ENCODE assay signal across 8 mouse cellular contexts in genomic region chr7:44985595-44986191, GRCm38 (mm10). TPM values are rescaled to one million over a fixed set of nuclear protein-coding genes. Genes with fewer than 3 reads are reported as not detected.
A peak's percentile ranks its signal among the peaks of the same experiment; 100 is the strongest.
DNase-seq lines count a peak whose midpoint lies in the region; ATAC-seq and TF ChIP-seq lines count a peak whose summit lies in the region.

No protein-coding gene starts in this region.

- peak; percentile 11 for ATAC-seq in intestine, embryonic 14.5 days (replicated peaks; ENCODE audit: low FRiP score, low TSS enrichment, low read depth)
- ATAC-seq in limb, embryonic 11.5 days (ENCODE audit: insufficient number of reproducible peaks, low FRiP score, low TSS enrichment, low read depth) = 0 out of 2 replicates have a peak, but pooled peaks have one; percentile 6
- peak; percentile 4 for ATAC-seq in midbrain, embryonic 13.5 days

- peak overlapping the region; percentile 68 for H3K4me2 ChIP-seq in intestine, embryonic 14.5 days (ENCODE audit: low read length)
- H3K4me2 ChIP-seq in limb, embryonic 11.5 days (ENCODE audit: low read depth, severe bottlenecking) = peak overlapping the region; percentile 63
- H3K4me2 ChIP-seq in midbrain, embryonic 13.5 days (replicated peaks) = peak overlapping the region; percentile 65

- peak; percentile 58 for TF ChIP-seq CTCF in layer of hippocampus, adult 2 months (conservative IDR thresholded peaks at IDR 0.05)

- peak overlapping the region; percentile 62 for H3K4me3 ChIP-seq in layer of hippocampus, adult 2 months
- H3K4me3 ChIP-seq in intestine, embryonic 14.5 days (ENCODE audit: low read depth, low read length) = peak overlapping the region; percentile 99
- H3K4me3 ChIP-seq in limb, embryonic 11.5 days (ENCODE audit: low read depth, low read length) = peak overlapping the region; percentile 70
- peak overlapping the region; percentile 94 for H3K4me3 ChIP-seq in midbrain, embryonic 13.5 days (replicated peaks)

- H3K27me3 ChIP-seq in intestine, embryonic 14.5 days (replicated peaks; ENCODE audit: control insufficient read depth, insufficient read depth, low read length) = no peaks in the 10 kb centered on the region
- no peaks in the 10 kb centered on the region for H3K27me3 ChIP-seq in limb, embryonic 11.5 days (ENCODE audit: control insufficient read depth, insufficient read depth, low read length)
- H3K27me3 ChIP-seq in midbrain, embryonic 13.5 days = no peaks in the 10 kb centered on the region

- intact Hi-C loops in gastrocnemius, postnatal 14 days (cut with DNase I; ENCODE audit: low total_unique reads) = no loop called here

- H3K27ac ChIP-seq in layer of hippocampus, adult 2 months = peak overlapping the region; percentile 97
- peak overlapping the region; percentile 93 for H3K27ac ChIP-seq in intestine, embryonic 14.5 days (ENCODE audit: low read depth)
- peak overlapping the region; percentile 72 for H3K27ac ChIP-seq in limb, embryonic 11.5 days (replicated peaks; ENCODE audit: low read depth, low read length)
- H3K27ac ChIP-seq in midbrain, embryonic 13.5 days = peak overlapping the region; percentile 95

- H3K9ac ChIP-seq in intestine, embryonic 14.5 days (ENCODE audit: low read length) = peak overlapping the region; percentile 99
- peak overlapping the region; percentile 99 for H3K9ac ChIP-seq in limb, embryonic 11.5 days (ENCODE audit: low read length)
- peak overlapping the region; percentile 98 for H3K9ac ChIP-seq in midbrain, embryonic 13.5 days (replicated peaks)

- WGBS in intestine, embryonic 14.5 days = under 1% methylated on average over 44 of the region's 45 CpGs
- WGBS in limb, embryonic 11.5 days = 0% methylated on average over 40 of the region's 45 CpGs
- WGBS in midbrain, embryonic 13.5 days = under 1% methylated on average over 44 of the region's 45 CpGs

- DNase-seq in layer of hippocampus, adult 2 months (ENCODE audit: low spot score in 2 of 2) = peak in 1 of 2 experiments; percentile 63
- no peak for DNase-seq in layer of hippocampus, adult 9-10 months (ENCODE audit: low spot score)
- peak; percentile 56 to 74 for DNase-seq in cerebellum, postnatal 25 days
- peak; percentile 85 for DNase-seq in gastrocnemius, postnatal 14 days
- peak; percentile 86 for DNase-seq in intestine, embryonic 14.5 days (ENCODE audit: low spot score)
- peak; percentile 85 for DNase-seq in limb, embryonic 11.5 days (ENCODE audit: low spot score)
- DNase-seq in spleen, postnatal 10 days (ENCODE audit: low spot score in 2 of 2) = peak; percentile 46 to 71

- H3K36me3 ChIP-seq in intestine, embryonic 14.5 days (ENCODE audit: control insufficient read depth, insufficient read depth, low read length) = peaks cover 32% of the 10 kb centered on the region
- peaks cover 14% of the 10 kb centered on the region for H3K36me3 ChIP-seq in limb, embryonic 11.5 days (ENCODE audit: control insufficient read depth, insufficient read depth, low read length)
- peaks cover 26% of the 10 kb centered on the region for H3K36me3 ChIP-seq in midbrain, embryonic 13.5 days

- H3K4me1 ChIP-seq in intestine, embryonic 14.5 days (replicated peaks; ENCODE audit: control insufficient read depth, insufficient read depth, low read length) = peaks cover 22% of the 10 kb centered on the region
- H3K4me1 ChIP-seq in limb, embryonic 11.5 days (ENCODE audit: control insufficient read depth, insufficient read depth, low read length) = peaks cover 9% of the 10 kb centered on the region
- H3K4me1 ChIP-seq in midbrain, embryonic 13.5 days (replicated peaks) = peaks cover 50% of the 10 kb centered on the region

- no peaks in the 10 kb centered on the region for H3K9me3 ChIP-seq in intestine, embryonic 14.5 days (ENCODE audit: control insufficient read depth, low read length)
- H3K9me3 ChIP-seq in limb, embryonic 11.5 days (ENCODE audit: control insufficient read depth, low read length) = no peaks in the 10 kb centered on the region
- no peaks in the 10 kb centered on the region for H3K9me3 ChIP-seq in midbrain, embryonic 13.5 days

RNA-seq across cellular contexts. Expression of gene Prmt1, which starts 0.7 kb away (rescaled TPM):
- total RNA-seq in layer of hippocampus, adult 2 months (2021) = 100 to 1,000 TPM; 165 to 171 TPM
- total RNA-seq in gastrocnemius, postnatal 14 days (2021) = 100 to 1,000 TPM; 144 to 227 TPM
- 208 and 211 TPM in 2 replicates for polyA plus RNA-seq in intestine, embryonic 14.5 days (2014; fragmentation: Nextera tagmentation; extraction: Ambion mirVana)
- polyA plus RNA-seq in limb, embryonic 11.5 days (2014; fragmentation: Nextera tagmentation; extraction: Ambion mirVana) = 332 and 334 TPM in 2 replicates
- polyA plus RNA-seq in midbrain, embryonic 13.5 days (2015; fragmentation: Nextera tagmentation; extraction: Ambion mirVana) = 784 and 789 TPM in 2 replicates

RNA-seq across cellular contexts. Expression of gene Cpt1c, which starts 11.0 kb away (rescaled TPM):
- 100 to 1,000 TPM; 138 to 140 TPM for total RNA-seq in layer of hippocampus, adult 2 months (2021)
- total RNA-seq in gastrocnemius, postnatal 14 days (2021) = 1 to 10 TPM; 2.3 to 2.7 TPM
- polyA plus RNA-seq in intestine, embryonic 14.5 days (2014; fragmentation: Nextera tagmentation; extraction: Ambion mirVana) = 21.9 and 24.7 TPM in 2 replicates
- polyA plus RNA-seq in limb, embryonic 11.5 days (2014; fragmentation: Nextera tagmentation; extraction: Ambion mirVana) = 17.5 and 22.1 TPM in 2 replicates
- polyA plus RNA-seq in midbrain, embryonic 13.5 days (2015; fragmentation: Nextera tagmentation; extraction: Ambion mirVana) = 47.0 and 56.0 TPM in 2 replicates

RNA-seq across cellular contexts. Expression of gene Irf3, which starts 11.8 kb away (rescaled TPM):
- total RNA-seq in layer of hippocampus, adult 2 months (2021) = 10 to 100 TPM; 38.4 to 42.7 TPM
- 10 to 100 TPM; 20.0 to 22.2 TPM for total RNA-seq in gastrocnemius, postnatal 14 days (2021)
- 84.3 and 91.7 TPM in 2 replicates for polyA plus RNA-seq in intestine, embryonic 14.5 days (2014; fragmentation: Nextera tagmentation; extraction: Ambion mirVana)
- polyA plus RNA-seq in limb, embryonic 11.5 days (2014; fragmentation: Nextera tagmentation; extraction: Ambion mirVana) = 73.9 and 83.5 TPM in 2 replicates
- polyA plus RNA-seq in midbrain, embryonic 13.5 days (2015; fragmentation: Nextera tagmentation; extraction: Ambion mirVana) = 63.0 and 70.7 TPM in 2 replicates

RNA-seq across cellular contexts. Expression of gene Bcl2l12, which starts 12.8 kb away (rescaled TPM):
- total RNA-seq in layer of hippocampus, adult 2 months (2021) = 1 to 10 TPM; 2.5 to 3.7 TPM
- total RNA-seq in gastrocnemius, postnatal 14 days (2021) = 10 to 100 TPM in 1 of 2 experiments, 1 to 10 TPM in 1; 10.0 to 10.6 TPM
- polyA plus RNA-seq in intestine, embryonic 14.5 days (2014; fragmentation: Nextera tagmentation; extraction: Ambion mirVana) = 54.3 and 55.2 TPM in 2 replicates
- 91.7 and 91.9 TPM in 2 replicates for polyA plus RNA-seq in limb, embryonic 11.5 days (2014; fragmentation: Nextera tagmentation; extraction: Ambion mirVana)
- polyA plus RNA-seq in midbrain, embryonic 13.5 days (2015; fragmentation: Nextera tagmentation; extraction: Ambion mirVana) = 21.3 and 21.6 TPM in 2 replicates

RNA-seq across cellular contexts. Expression of gene Scaf1, which starts 30.5 kb away (rescaled TPM):
- 100 to 1,000 TPM; 166 to 168 TPM for total RNA-seq in layer of hippocampus, adult 2 months (2021)
- 10 to 100 TPM; 35.6 to 40.1 TPM for total RNA-seq in gastrocnemius, postnatal 14 days (2021)
- polyA plus RNA-seq in intestine, embryonic 14.5 days (2014; fragmentation: Nextera tagmentation; extraction: Ambion mirVana) = 45.3 and 49.4 TPM in 2 replicates
- polyA plus RNA-seq in limb, embryonic 11.5 days (2014; fragmentation: Nextera tagmentation; extraction: Ambion mirVana) = 52.0 and 60.3 TPM in 2 replicates
- polyA plus RNA-seq in midbrain, embryonic 13.5 days (2015; fragmentation: Nextera tagmentation; extraction: Ambion mirVana) = 38.1 and 47.7 TPM in 2 replicates
